Mouse (Mus musculus) cerebellum, adult 2 months (tissue): ENCODE data around the gene 3110021N24Rik.

Experiments
- CTCF ChIP-seq: fragments of 200-500 bp; IDR thresholded peaks from 2 replicates; pipeline ENCODE4 v1.5.1; 2011; ENCODE audit warnings: low read depth, mild to moderate bottlenecking, control low read depth, low read length, moderate library complexity, borderline replicate concordance; ENCODE audit not compliant: insufficient read depth
- POLR2A ChIP-seq: fragments of 200-500 bp; IDR thresholded peaks from 2 replicates; pipeline ENCODE4 v1.6.1; 2011; ENCODE audit warnings: low read length, control low read depth, borderline replicate concordance; ENCODE audit not compliant: insufficient read depth

DNA sequence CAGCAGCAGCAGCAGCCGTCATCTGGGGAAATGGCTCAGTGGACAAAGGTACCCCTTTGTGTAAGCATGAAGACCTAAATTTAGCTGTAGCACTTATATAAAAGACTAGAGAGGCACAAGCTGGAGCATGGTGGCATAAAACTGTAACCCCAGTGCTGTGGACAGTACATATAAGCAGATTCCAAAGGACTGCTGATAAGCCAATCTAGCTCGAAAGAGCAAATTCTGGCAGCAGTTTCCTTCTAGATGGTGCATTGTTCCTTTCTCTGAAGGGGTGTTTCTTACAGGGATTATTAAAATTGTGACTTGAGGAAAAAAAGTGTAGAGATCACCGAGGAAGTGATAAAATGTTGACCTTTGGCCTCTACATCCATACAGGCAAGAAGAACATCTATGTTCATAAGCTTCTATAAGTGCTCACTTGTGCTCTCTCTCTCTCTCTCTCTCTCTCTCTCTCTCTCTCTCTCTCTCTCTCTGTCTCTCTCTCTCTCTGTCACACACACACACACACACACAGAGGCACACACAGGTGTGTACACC is 1.9 kb downstream of the 3110021N24Rik start:
- no peak for TF ChIP-seq POLR2A
- no peak for TF ChIP-seq CTCF
